Mouse (Mus musculus): ENCODE data around the gene Wwox. TPM values are rescaled to one million over a fixed set of nuclear protein-coding genes. Genes with fewer than 3 reads are reported as not detected.

The Wwox gene
- total and polyA plus RNA-seq, 3 experiments: 7.8 to 11.5 (median 9.1) TPM

- TF ChIP-seq MAZ (IDR thresholded peaks at IDR 0.05; ENCODE audit: low read depth, low read length) (no peak), POLR2A (IDR thresholded peaks at IDR 0.05; ENCODE audit: low read depth, low read length) (no peak), ETS1 (conservative IDR thresholded peaks at IDR 0.05; ENCODE audit: low read depth, low read length) (no peak), RAD21 (IDR thresholded peaks at IDR 0.05; ENCODE audit: low read depth, low read length) (no peak), HCFC1 (IDR thresholded peaks at IDR 0.05; ENCODE audit: low read depth, low read length) (no peak), USF1 (IDR thresholded peaks at IDR 0.05; ENCODE audit: low read depth, low read length) (no peak), MYC (IDR thresholded peaks at IDR 0.05; ENCODE audit: low read depth, low read length) (no peak), NRF1 (IDR thresholded peaks at IDR 0.05; ENCODE audit: low read depth, low read length) (no peak), JUND (conservative IDR thresholded peaks at IDR 0.05; ENCODE audit: low read depth, low read length) (no peak), IRF4 (IDR thresholded peaks at IDR 0.05; ENCODE audit: low read depth, low read length) (no peak), MAFK (IDR thresholded peaks at IDR 0.05; ENCODE audit: insufficient replicate concordance, low read length) (no peak), CHD1 (IDR thresholded peaks at IDR 0.05; ENCODE audit: low read depth, low read length) (no peak), TCF12 (IDR thresholded peaks at IDR 0.05; ENCODE audit: low read depth, low read length) (no peak)
- no peaks in the 10 kb centered on the region for H3K27me3 ChIP-seq (replicated peaks)
- H3K4me1 ChIP-seq (ENCODE audit: control insufficient read depth in 1 of 2, insufficient read depth in 2 of 2): no peaks in the 10 kb centered on the region
- in situ Hi-C loops (cut with MboI; ENCODE audit: low pct_ligation_motif_present, low pct_unique_long_range_greater_than_20kb, low sequenced_read_pairs) (no loop called here), dilution Hi-C loops (cut with MboI; ENCODE audit: extremely low pct_ligation_motif_present, extremely low pct_unique_long_range_greater_than_20kb, low sequenced_read_pairs) (no loop called here)
- H3K27ac ChIP-seq (ENCODE audit: insufficient read depth, low read depth): no peak overlapping the region
- no peaks in the 10 kb centered on the region for H3K36me3 ChIP-seq (replicated peaks in 1 of 2; ENCODE audit: control insufficient read depth in 1 of 2, insufficient read depth in 1 of 2, low read length in 1 of 2)
- no peak overlapping the region for H3K4me2 ChIP-seq (ENCODE audit: insufficient read depth, low read depth, poor library complexity, severe bottlenecking)
- no peaks in the 10 kb centered on the region for H3K79me2 ChIP-seq (replicated peaks; ENCODE audit: control insufficient read depth, extremely low read depth, insufficient read depth, poor library complexity, severe bottlenecking)
- no peak for DNase-seq (ENCODE audit: extremely low read depth)
- H3K4me3 ChIP-seq (replicated peaks in 1 of 3; ENCODE audit: low read depth in 2 of 3, low read length in 2 of 3, poor library complexity in 1 of 3): no peak overlapping the region
- peaks cover 5% of the 10 kb centered on the region for H3K9me3 ChIP-seq (replicated peaks; ENCODE audit: low read length)
- no peak overlapping the region for H3K9ac ChIP-seq (ENCODE audit: insufficient read depth, low read depth)
Observed at GRCm38 (mm10) chr8:114869321-114869720, 429.9 kb downstream of the Wwox start.

DNA sequence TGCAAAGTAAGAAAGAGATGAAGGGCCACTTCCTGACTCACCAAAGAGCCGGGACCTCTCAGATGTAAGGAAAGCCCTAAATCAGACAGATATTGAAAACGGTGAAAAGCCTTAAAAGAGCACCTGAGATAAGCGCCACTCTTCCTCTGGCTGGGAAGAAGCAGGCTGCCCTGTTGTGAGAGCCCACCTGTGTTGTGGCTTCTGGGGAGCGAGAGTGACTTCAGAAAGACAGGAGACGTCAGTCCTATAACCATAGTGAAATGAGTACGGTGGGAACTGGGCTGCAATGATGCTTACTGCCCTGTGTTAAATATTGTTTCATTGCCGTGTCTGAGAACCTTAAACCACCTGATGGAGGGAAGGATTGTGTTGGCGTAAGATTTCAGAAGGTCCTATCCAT, 431.0 kb downstream of the Wwox start:
- Histone ChIP-seq H3K9me3 (replicated peaks; ENCODE audit: low read length) (peaks cover 5% of the 10 kb centered on the region), H3K4me3 (replicated peaks in 1 of 3; ENCODE audit: low read depth in 2 of 3, low read length in 2 of 3, poor library complexity in 1 of 3) (no peak overlapping the region), H3K9ac (ENCODE audit: insufficient read depth, low read depth) (no peak overlapping the region), H3K36me3 (replicated peaks in 1 of 2; ENCODE audit: control insufficient read depth in 1 of 2, insufficient read depth in 1 of 2, low read length in 1 of 2) (no peaks in the 10 kb centered on the region), H3K79me2 (replicated peaks; ENCODE audit: control insufficient read depth, extremely low read depth, insufficient read depth, poor library complexity, severe bottlenecking) (no peaks in the 10 kb centered on the region), H3K4me2 (ENCODE audit: insufficient read depth, low read depth, poor library complexity, severe bottlenecking) (no peak overlapping the region), H3K27ac (ENCODE audit: insufficient read depth, low read depth) (no peak overlapping the region), H3K27me3 (replicated peaks) (no peaks in the 10 kb centered on the region), H3K4me1 (ENCODE audit: control insufficient read depth in 1 of 2, insufficient read depth in 2 of 2) (no peaks in the 10 kb centered on the region)
- dilution Hi-C loops (cut with MboI; ENCODE audit: extremely low pct_ligation_motif_present, extremely low pct_unique_long_range_greater_than_20kb, low sequenced_read_pairs): no loop called here
- no peak for DNase-seq (ENCODE audit: extremely low read depth)
- in situ Hi-C loops (cut with MboI; ENCODE audit: low pct_ligation_motif_present, low pct_unique_long_range_greater_than_20kb, low sequenced_read_pairs): no loop called here
- TF ChIP-seq MEF2A (IDR thresholded peaks at IDR 0.05; ENCODE audit: borderline replicate concordance, low read depth, low read length): no peak
- TF ChIP-seq UBTF (IDR thresholded peaks at IDR 0.05; ENCODE audit: low read depth, low read length): no peak

- Histone ChIP-seq H3K27me3 (replicated peaks) (no peaks in the 10 kb centered on the region), H3K9me3 (replicated peaks; ENCODE audit: low read length) (peaks cover 5% of the 10 kb centered on the region), H3K9ac (ENCODE audit: insufficient read depth, low read depth) (no peak overlapping the region), H3K4me3 (replicated peaks in 1 of 3; ENCODE audit: low read depth in 2 of 3, low read length in 2 of 3, poor library complexity in 1 of 3) (no peak overlapping the region), H3K79me2 (replicated peaks; ENCODE audit: control insufficient read depth, extremely low read depth, insufficient read depth, poor library complexity, severe bottlenecking) (no peaks in the 10 kb centered on the region), H3K27ac (ENCODE audit: insufficient read depth, low read depth) (no peak overlapping the region), H3K4me2 (ENCODE audit: insufficient read depth, low read depth, poor library complexity, severe bottlenecking) (no peak overlapping the region), H3K36me3 (replicated peaks in 1 of 2; ENCODE audit: control insufficient read depth in 1 of 2, insufficient read depth in 1 of 2, low read length in 1 of 2) (no peaks in the 10 kb centered on the region), H3K4me1 (ENCODE audit: control insufficient read depth in 1 of 2, insufficient read depth in 2 of 2) (no peaks in the 10 kb centered on the region)
- dilution Hi-C loops (cut with MboI; ENCODE audit: extremely low pct_ligation_motif_present, extremely low pct_unique_long_range_greater_than_20kb, low sequenced_read_pairs) (no loop called here), in situ Hi-C loops (cut with MboI; ENCODE audit: low pct_ligation_motif_present, low pct_unique_long_range_greater_than_20kb, low sequenced_read_pairs) (no loop called here)
- no peak for TF ChIP-seq TCF12 (IDR thresholded peaks at IDR 0.05; ENCODE audit: low read depth, low read length)
- TF ChIP-seq BHLHE40 (IDR thresholded peaks at IDR 0.05; ENCODE audit: low read depth, low read length): no peak
- TF ChIP-seq PAX5 (IDR thresholded peaks at IDR 0.05; ENCODE audit: low read length): no peak
- no peak for TF ChIP-seq POLR2A (IDR thresholded peaks at IDR 0.05; ENCODE audit: low read depth, low read length)
- no peak for TF ChIP-seq USF1 (IDR thresholded peaks at IDR 0.05; ENCODE audit: low read depth, low read length)
- no peak for TF ChIP-seq ELF1 (IDR thresholded peaks at IDR 0.05; ENCODE audit: low read depth, low read length)
- TF ChIP-seq JUND (conservative IDR thresholded peaks at IDR 0.05; ENCODE audit: low read depth, low read length): no peak
- TF ChIP-seq HCFC1 (IDR thresholded peaks at IDR 0.05; ENCODE audit: low read depth, low read length): no peak
- no peak for TF ChIP-seq MXI1 (IDR thresholded peaks at IDR 0.05; ENCODE audit: low read depth, low read length)
- TF ChIP-seq CHD1 (IDR thresholded peaks at IDR 0.05; ENCODE audit: low read depth, low read length): no peak
- no peak for TF ChIP-seq TBP (conservative IDR thresholded peaks at IDR 0.05; ENCODE audit: low read depth, low read length)
- no peak for TF ChIP-seq UBTF (IDR thresholded peaks at IDR 0.05; ENCODE audit: low read depth, low read length)
- no peak for TF ChIP-seq SIN3A (IDR thresholded peaks at IDR 0.05; ENCODE audit: low read length)
- TF ChIP-seq KAT2A (IDR thresholded peaks at IDR 0.05; ENCODE audit: insufficient replicate concordance, low read length): no peak
- no peak for TF ChIP-seq ZKSCAN1 (IDR thresholded peaks at IDR 0.05; ENCODE audit: borderline replicate concordance, low read depth, low read length)
- no peak for TF ChIP-seq MYC (IDR thresholded peaks at IDR 0.05; ENCODE audit: low read depth, low read length)
- no peak for TF ChIP-seq USF2 (conservative IDR thresholded peaks at IDR 0.05; ENCODE audit: low read depth, low read length)
- TF ChIP-seq MAZ (IDR thresholded peaks at IDR 0.05; ENCODE audit: low read depth, low read length): no peak
- no peak for TF ChIP-seq MAFK (IDR thresholded peaks at IDR 0.05; ENCODE audit: insufficient replicate concordance, low read length)
- DNase-seq (ENCODE audit: extremely low read depth): no peak
Observed at GRCm38 (mm10) chr8:114872491-114872890, 433.0 kb downstream of the Wwox start.
